Comparison of ENCODE assay signal across 11 mouse cellular contexts in the genomic region with DNA sequence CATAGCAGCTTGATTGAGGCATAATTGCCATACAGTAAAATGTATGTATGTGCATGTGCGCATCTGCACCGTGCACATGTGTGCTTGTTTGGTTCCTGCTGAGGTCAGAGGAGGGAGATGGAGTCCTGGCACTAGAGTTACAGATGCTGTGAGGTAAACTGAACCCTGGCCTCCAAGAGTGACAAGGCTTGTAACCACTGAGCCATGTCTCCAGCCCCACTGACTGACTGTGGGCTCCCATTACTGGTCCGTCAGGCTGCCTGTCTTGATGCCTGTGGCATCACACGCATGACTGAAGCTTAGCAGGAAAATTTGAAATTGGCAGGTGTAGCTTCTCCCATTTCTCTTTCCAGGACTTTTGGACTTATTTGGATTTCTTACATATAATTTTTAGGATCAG. TPM values are rescaled to one million over a fixed set of nuclear protein-coding genes. Genes with fewer than 3 reads are reported as not detected.
A peak's percentile ranks its signal among the peaks of the same experiment; 100 is the strongest.
DNase-seq lines count a peak whose midpoint lies in the region; ATAC-seq lines count a peak whose summit lies in the region.
"Had no signal": no experiment of that assay in that cellular context is flagged by ENCODE, and none has a peak within 500 bp of the region (broad histone marks: within the 10 kb centered on the region; RNA-seq: fewer than 3 reads in every experiment).

No protein-coding gene starts in this region.

- no peaks in the 10 kb centered on the region for H3K9me3 ChIP-seq in heart, embryonic 15.5 days (replicated peaks)
- H3K9me3 ChIP-seq in embryonic facial prominence, embryonic 13.5 days = no peaks in the 10 kb centered on the region
- no peaks in the 10 kb centered on the region for H3K9me3 ChIP-seq in kidney, embryonic 14.5 days (ENCODE audit: control insufficient read depth, low read length)
- H3K9me3 ChIP-seq: forebrain, embryonic 10.5 days; liver, embryonic 13.5 days had no signal

- ATAC-seq in heart, embryonic 15.5 days (replicated peaks; ENCODE audit: insufficient number of reproducible peaks, insufficient read depth, low FRiP score, low read depth) = no peak
- no peak for ATAC-seq in embryonic facial prominence, embryonic 13.5 days (ENCODE audit: insufficient number of reproducible peaks, insufficient read depth, low FRiP score, low TSS enrichment, low read depth)
- ATAC-seq in kidney, embryonic 14.5 days (ENCODE audit: low FRiP score, low TSS enrichment) = peak; percentile 92
- ATAC-seq in frontal cortex, adult (ENCODE audit: low TSS enrichment) = no peak

- no peaks in the 10 kb centered on the region for H3K27me3 ChIP-seq in heart, embryonic 15.5 days
- H3K27me3 ChIP-seq in embryonic facial prominence, embryonic 13.5 days = no peaks in the 10 kb centered on the region
- H3K27me3 ChIP-seq in kidney, embryonic 14.5 days (ENCODE audit: control insufficient read depth, insufficient read depth, low read length) = no peaks in the 10 kb centered on the region
- H3K27me3 ChIP-seq: liver, embryonic 13.5 days had no signal

- peak overlapping the region; percentile 66 for H3K27ac ChIP-seq in heart, embryonic 15.5 days
- H3K27ac ChIP-seq in embryonic facial prominence, embryonic 13.5 days = peak overlapping the region; percentile 84
- H3K27ac ChIP-seq in kidney, embryonic 14.5 days (ENCODE audit: low read depth, low read length) = peak overlapping the region; percentile 89
- H3K27ac ChIP-seq: forebrain, embryonic 10.5 days; liver, embryonic 13.5 days had no signal

- no peak for DNase-seq in heart, postnatal 36 days
- DNase-seq in retina, postnatal 1 day = peak; percentile 48
- no peak for DNase-seq in urinary bladder, postnatal 36 days (ENCODE audit: low spot score in 2 of 2)
- DNase-seq: cerebellum, postnatal 14 days; liver, embryonic 13.5 days had no signal

- H3K36me3 ChIP-seq in heart, embryonic 15.5 days = peaks cover 42% of the 10 kb centered on the region
- H3K36me3 ChIP-seq in embryonic facial prominence, embryonic 13.5 days = peaks cover 34% of the 10 kb centered on the region
- peaks cover 22% of the 10 kb centered on the region for H3K36me3 ChIP-seq in kidney, embryonic 14.5 days (ENCODE audit: control insufficient read depth, insufficient read depth, low read length)

- WGBS in heart, embryonic 15.5 days = 86% methylated on average over 4 of the region's 4 CpGs
- 61% methylated on average over 4 of the region's 4 CpGs for WGBS in embryonic facial prominence, embryonic 13.5 days
- WGBS in kidney, embryonic 14.5 days = 44% methylated on average over 4 of the region's 4 CpGs

- no peak overlapping the region for H3K4me2 ChIP-seq in heart, embryonic 15.5 days
- no peak overlapping the region for H3K4me2 ChIP-seq in embryonic facial prominence, embryonic 13.5 days
- peak overlapping the region; percentile 2; the same call in 1 of the 2 replicates for H3K4me2 ChIP-seq in kidney, embryonic 14.5 days (replicated peaks; ENCODE audit: low read depth, low read length)
- H3K4me2 ChIP-seq: liver, embryonic 13.5 days had no signal

- no peak overlapping the region for H3K4me3 ChIP-seq in heart, embryonic 15.5 days
- H3K4me3 ChIP-seq in embryonic facial prominence, embryonic 13.5 days = no peak overlapping the region
- no peak overlapping the region for H3K4me3 ChIP-seq in kidney, embryonic 14.5 days (ENCODE audit: low read length)
- H3K4me3 ChIP-seq: forebrain, embryonic 10.5 days; liver, embryonic 13.5 days; megakaryocyte, embryonic 14.5 days had no signal

- intact Hi-C loops in heart, postnatal 36 days (cut with DNase I) = no loop called here

- peaks cover 19% of the 10 kb centered on the region for H3K4me1 ChIP-seq in heart, embryonic 15.5 days (replicated peaks)
- peaks cover 9% of the 10 kb centered on the region for H3K4me1 ChIP-seq in embryonic facial prominence, embryonic 13.5 days
- H3K4me1 ChIP-seq in kidney, embryonic 14.5 days (ENCODE audit: control insufficient read depth, insufficient read depth, low read length) = peaks cover 12% of the 10 kb centered on the region
- H3K4me1 ChIP-seq: liver, embryonic 13.5 days; megakaryocyte, embryonic 14.5 days had no signal

- H3K9ac ChIP-seq in heart, embryonic 15.5 days = no peak overlapping the region
- H3K9ac ChIP-seq in embryonic facial prominence, embryonic 13.5 days = no peak overlapping the region
- H3K9ac ChIP-seq in kidney, embryonic 14.5 days (ENCODE audit: low read depth, low read length) = no peak overlapping the region
- H3K9ac ChIP-seq: liver, embryonic 13.5 days had no signal

RNA-seq across cellular contexts. Expression of a gene that starts 23.1 kb away (rescaled TPM):
- polyA plus RNA-seq in heart, embryonic 15.5 days (2015; fragmentation: Nextera tagmentation; extraction: Ambion mirVana) = 8.3 and 8.6 TPM in 2 replicates
- 10 to 100 TPM; 13.8 to 18.6 TPM for total RNA-seq in heart, postnatal 36 days (2021)
- polyA plus RNA-seq in embryonic facial prominence, embryonic 13.5 days (2015; fragmentation: Nextera tagmentation; extraction: Ambion mirVana) = 1.8 and 2.1 TPM in 2 replicates
- 2.3 and 2.6 TPM in 2 replicates for polyA plus RNA-seq in kidney, embryonic 14.5 days (2014; fragmentation: Nextera tagmentation; extraction: Ambion mirVana)
